In genomic region chr6:85588164-85588563, GRCm38 (mm10) we compare ENCODE assay signal across 8 mouse cellular contexts. TPM values are rescaled to one million over a fixed set of nuclear protein-coding genes. Genes with fewer than 3 reads are reported as not detected.
DNase-seq lines count a peak whose midpoint lies in the region; ATAC-seq and TF ChIP-seq lines count a peak whose summit lies in the region.

No protein-coding gene starts in this region.

- H3K4me1 ChIP-seq in erythroblast, embryonic 14.5 days (ENCODE audit: control insufficient read depth), result peaks cover 34% of the 10 kb centered on the region
- H3K4me1 ChIP-seq in limb, embryonic 11.5 days (ENCODE audit: control insufficient read depth, insufficient read depth, low read length), result peaks cover 9% of the 10 kb centered on the region; the same call in 1 of the 2 replicates
- H3K4me1 ChIP-seq in small intestine, adult 2 months (ENCODE audit: control insufficient read depth, insufficient read depth, insufficient read length, low read length), result no peaks in the 10 kb centered on the region

- WGBS in limb, embryonic 11.5 days, result 0% methylated on average over 10 of the region's 10 CpGs
- under 1% methylated on average over 10 of the region's 10 CpGs for WGBS in small intestine, adult 2 months

- TF ChIP-seq CTCF in small intestine, adult 2 months (IDR thresholded peaks at IDR 0.05; ENCODE audit: extremely low read depth, insufficient read length, insufficient replicate concordance, low read depth, low read length), result no peak

- peaks cover 4% of the 10 kb centered on the region for H3K27me3 ChIP-seq in erythroblast, embryonic 14.5 days (ENCODE audit: control insufficient read depth)
- no peaks in the 10 kb centered on the region for H3K27me3 ChIP-seq in limb, embryonic 11.5 days (ENCODE audit: control insufficient read depth, insufficient read depth, low read length)
- no peaks in the 10 kb centered on the region for H3K27me3 ChIP-seq in small intestine, adult 2 months (ENCODE audit: control insufficient read depth, insufficient read depth, low read length)

- TF ChIP-seq POLR2A in small intestine, adult 2 months (IDR thresholded peaks at IDR 0.05; ENCODE audit: low read depth, low read length), result no peak

- H3K36me3 ChIP-seq in erythroblast, embryonic 14.5 days (ENCODE audit: control insufficient read depth), result no peaks in the 10 kb centered on the region
- H3K36me3 ChIP-seq in limb, embryonic 11.5 days (ENCODE audit: control insufficient read depth, insufficient read depth, low read length), result no peaks in the 10 kb centered on the region
- no peaks in the 10 kb centered on the region for H3K36me3 ChIP-seq in small intestine, adult 2 months (ENCODE audit: control insufficient read depth, insufficient read depth, low read length)

- peak overlapping the region; percentile 73 for H3K4me3 ChIP-seq in erythroblast, embryonic 14.5 days (replicated peaks)
- H3K4me3 ChIP-seq in limb, embryonic 11.5 days (ENCODE audit: low read depth, low read length), result peak overlapping the region; percentile 52
- peak overlapping the region; percentile 79 for H3K4me3 ChIP-seq in small intestine, adult 2 months (ENCODE audit: low read depth, low read length)

- ATAC-seq in erythroblast, adult 5-6 weeks (replicated peaks; ENCODE audit: low FRiP score, poor library complexity, severe bottlenecking), result no peak
- no peak for ATAC-seq in limb, embryonic 11.5 days (ENCODE audit: insufficient number of reproducible peaks, low FRiP score, low TSS enrichment, low read depth)
- no peak for ATAC-seq in CD4-positive, CD25-positive, alpha-beta regulatory T cell, adult 4 months

- peak; percentile 10 for DNase-seq in right cerebral cortex, adult 18-20 months
- no peak for DNase-seq in right cerebral cortex, postnatal 25 days
- no peak for DNase-seq in limb, embryonic 11.5 days (ENCODE audit: low spot score)
- no peak for DNase-seq in frontal cortex, postnatal 25 days (ENCODE audit: low spot score in 2 of 2)

- peak overlapping the region; percentile 49 for H3K4me2 ChIP-seq in limb, embryonic 11.5 days (ENCODE audit: low read depth, severe bottlenecking)

- H3K27ac ChIP-seq in limb, embryonic 11.5 days (replicated peaks; ENCODE audit: low read depth, low read length), result peak overlapping the region; percentile 23; the same call in 1 of the 2 replicates
- no peak overlapping the region for H3K27ac ChIP-seq in small intestine, adult 2 months (ENCODE audit: insufficient read depth, low read depth, low read length)

- H3K9me3 ChIP-seq in erythroblast, embryonic 14.5 days (ENCODE audit: control insufficient read depth, low read length), result no peaks in the 10 kb centered on the region
- H3K9me3 ChIP-seq in limb, embryonic 11.5 days (ENCODE audit: control insufficient read depth, low read length), result no peaks in the 10 kb centered on the region

- peak overlapping the region; percentile 52 for H3K9ac ChIP-seq in limb, embryonic 11.5 days (ENCODE audit: low read length)

RNA-seq across cellular contexts. Expression of gene Alms1, which starts 0.8 kb away (rescaled TPM):
- polyA plus RNA-seq in erythroblast, embryonic 14.5 days (2012), result 0.07 and 0.10 TPM in 2 replicates
- total RNA-seq in erythroblast, adult 5-6 weeks (2015; ENCODE audit: low replicate concordance), result 14.8 and 22.4 TPM in 2 replicates
- total RNA-seq in erythroblast, adult 5-6 weeks (2017; ENCODE audit: low replicate concordance), result 22.8 and 24.5 TPM in 2 replicates
- 9.2 and 11.3 TPM in 2 replicates for polyA plus RNA-seq in limb, embryonic 11.5 days (2014; fragmentation: Nextera tagmentation; extraction: Ambion mirVana)
- polyA plus RNA-seq in small intestine, adult 2 months (2012; rRNA removed), result 0.10 and 0.22 TPM in 2 replicates
- polyA plus RNA-seq in CD4-positive, CD25-positive, alpha-beta regulatory T cell, adult 4 months (2017; shearing (Covaris generic)), result 1 to 10 TPM; 2.2 to 2.6 TPM
